Mouse (Mus musculus) brain, embryonic 14.5 days (tissue): Measurements from ENCODE around the gene Dhh.

Experiments used
- CTCF ChIP-seq: fragments of 200-500 bp; IDR thresholded peaks from 2 replicates; pipeline ENCODE4 v1.5.1; 2012; ENCODE audit warnings: inconsistent platforms, mild to moderate bottlenecking, moderate library complexity, borderline replicate concordance; ENCODE audit not compliant: insufficient read depth, insufficient read length; ENCODE audit errors: extremely low read depth
- POLR2A ChIP-seq: fragments of 200-500 bp; IDR thresholded peaks from 2 replicates; pipeline ENCODE4 v1.6.1; 2012; ENCODE audit warnings: mild to moderate bottlenecking, inconsistent platforms, borderline replicate concordance; ENCODE audit not compliant: poor library complexity, insufficient read depth, insufficient read length, severe bottlenecking; ENCODE audit errors: extremely low read depth

DNA sequence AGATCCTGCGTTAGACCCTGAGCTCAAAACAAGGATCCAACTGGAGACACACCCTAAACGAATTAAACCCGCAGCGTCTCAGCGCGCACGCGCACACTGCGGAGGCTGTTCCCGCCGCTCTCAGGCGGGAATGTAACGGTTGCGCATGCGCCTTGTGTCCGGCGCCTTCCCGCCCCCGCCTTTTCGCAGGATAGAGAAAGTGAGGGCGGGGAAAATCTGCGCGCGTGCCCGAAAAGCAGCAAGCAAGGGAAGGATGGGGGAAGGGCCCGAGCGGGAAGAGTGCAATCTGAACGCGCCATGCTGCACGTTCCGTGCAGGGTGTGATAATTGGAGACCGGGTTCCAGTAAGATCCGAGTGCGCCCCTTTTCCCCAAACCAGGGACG lies 35.5 kb upstream of the Dhh start:
- no peak for TF ChIP-seq CTCF
- no peak for TF ChIP-seq POLR2A
